Mouse (Mus musculus) CD4-positive, CD25-positive, alpha-beta regulatory T cell, adult 9 weeks (primary cell): ENCODE data around the gene S100a1. TPM values are rescaled to one million over a fixed set of nuclear protein-coding genes. Genes with fewer than 3 reads are reported as not detected.

Source experiments
- polyA plus RNA-seq: library from polyadenylated mRNA; unstranded; fragments of 100-300 nt; shearing (Covaris generic); gene quantifications from one replicate; pipeline ENCODE4 v1.2.1, GENCODE M21; 2017

Gene S100a1
- polyA plus RNA-seq, result 3.7 TPM

DNA sequence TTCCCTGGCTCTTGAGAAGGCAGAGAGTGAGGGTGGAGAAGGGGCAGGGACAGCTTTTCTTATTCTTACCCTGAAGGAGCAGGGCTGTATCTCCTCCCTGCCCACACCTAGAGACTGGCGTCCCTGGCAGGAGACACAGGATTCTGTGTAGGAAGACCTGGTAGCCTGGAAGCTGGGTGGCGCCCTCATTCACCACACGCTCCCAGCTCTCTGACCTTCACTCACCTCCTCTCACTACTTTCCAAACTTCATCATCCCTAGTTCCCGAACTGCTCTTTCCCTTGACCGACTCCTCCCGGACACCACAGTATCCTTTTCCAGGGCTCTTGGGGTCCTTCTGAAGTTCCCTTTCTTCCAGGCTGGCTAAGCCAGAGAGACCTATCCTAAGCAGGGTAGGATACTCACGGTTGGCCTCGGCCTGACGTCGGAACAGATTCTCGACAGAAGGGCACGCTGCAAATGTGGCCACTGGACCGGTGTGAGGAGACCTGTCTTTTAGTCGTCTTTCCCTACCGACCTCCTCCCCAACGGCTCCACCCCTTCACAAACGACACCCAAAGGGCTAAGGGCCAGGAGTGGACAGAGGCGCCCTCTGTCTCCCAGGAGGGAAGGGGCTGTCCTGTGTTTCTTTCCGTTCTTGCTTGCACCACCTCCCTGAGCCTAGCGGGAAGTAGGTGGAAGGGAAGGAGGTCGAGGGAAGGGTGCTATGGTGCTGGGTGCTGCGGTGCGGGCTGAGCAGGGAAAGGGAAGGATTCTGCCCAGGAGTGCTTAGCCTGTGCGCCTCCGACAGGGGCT, at the start of gene S100a1, which contains the start of gene S100a13:
TSS of gene S100a1 (minus strand) at position 597 of the 795 bp plus-strand sequence.
TSS of gene S100a13 (plus strand) at position 640 of the 795 bp plus-strand sequence.

GRCm38 (mm10) chr3:90560008-90560628, 45.9 kb upstream of the S100a1 start, which contains the start of gene S100a3:
S100a3 (plus strand) TSS chr3:90560578.

GRCm38 (mm10) chr3:90537141-90537904, 23.1 kb upstream of the S100a1 start, which contains the start of gene S100a16:
S100a16 (plus strand) TSS chr3:90537254.

DNA sequence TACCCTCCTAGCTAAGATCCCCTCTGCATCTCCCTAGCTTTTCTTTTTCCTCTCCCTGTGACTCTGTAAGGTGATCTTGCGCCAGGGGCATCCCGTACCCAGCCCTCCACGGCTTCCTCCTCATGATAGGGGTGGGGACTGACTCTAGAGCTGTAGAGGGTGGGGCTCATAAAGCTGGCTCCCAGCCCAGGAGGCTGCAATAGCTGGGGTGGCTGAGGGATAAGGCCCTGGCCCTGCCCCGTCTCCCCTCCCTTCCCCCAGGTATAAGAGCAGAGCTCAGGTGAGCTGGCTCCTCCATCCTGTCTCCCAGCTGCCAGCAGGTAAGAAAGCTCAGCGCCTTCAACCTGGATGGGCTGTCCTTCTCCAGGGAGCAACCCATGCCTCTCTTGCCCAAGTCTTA, 12.4 kb upstream of the S100a1 start, which contains the start of gene S100a14:
TSS of gene S100a14 (plus strand) at position 277 of the 400 bp plus-strand sequence.

GRCm38 (mm10) chr3:90508950-90509746, 5.0 kb downstream of the S100a1 start, which contains the start of gene Chtop:
Chtop (minus strand) TSS chr3:90509498.

GRCm38 (mm10) chr3:90490696-90491256, 23.4 kb downstream of the S100a1 start, which contains the start of gene Snapin:
Snapin (minus strand) TSS chr3:90491033.

DNA sequence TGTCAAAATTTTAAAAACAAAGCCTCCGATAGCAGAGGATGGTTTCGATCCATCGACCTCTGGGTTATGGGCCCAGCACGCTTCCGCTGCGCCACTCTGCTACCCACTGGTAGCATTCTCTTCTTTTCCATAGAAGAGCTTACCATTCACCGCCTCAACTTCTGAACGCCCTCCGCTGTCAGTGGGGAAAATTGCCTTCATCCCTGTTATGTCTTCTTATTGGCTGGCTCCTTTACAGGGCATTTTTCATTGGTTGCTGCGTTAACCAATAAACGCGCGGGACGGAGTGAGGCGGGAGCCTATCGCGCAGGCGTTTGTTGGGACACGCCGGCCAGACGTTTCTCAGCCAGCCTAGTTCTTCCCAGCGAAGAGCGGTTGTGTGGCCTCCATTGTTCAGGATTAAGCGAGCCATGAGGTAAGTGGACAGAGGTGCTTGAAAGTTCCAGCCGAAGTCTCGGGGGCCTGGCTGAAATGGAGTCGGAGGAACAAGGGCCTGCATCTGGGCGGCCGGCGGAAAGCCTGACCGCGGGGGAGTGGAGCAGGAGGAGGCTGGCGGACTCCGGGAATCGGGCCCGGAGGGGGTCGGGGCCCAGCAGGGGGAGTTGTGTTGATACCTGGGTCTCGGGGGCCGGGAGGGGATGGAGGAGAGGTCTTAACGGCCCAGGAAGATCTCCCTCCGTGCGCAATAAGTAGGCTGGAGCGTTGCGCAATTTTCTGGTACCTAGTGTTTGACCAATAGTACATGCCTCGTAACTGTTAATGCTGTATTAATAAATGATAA, 38.2 kb downstream of the S100a1 start, which contains the start of gene Ilf2:
TSS of gene Ilf2 (plus strand) at position 296 of the 781 bp plus-strand sequence.

DNA sequence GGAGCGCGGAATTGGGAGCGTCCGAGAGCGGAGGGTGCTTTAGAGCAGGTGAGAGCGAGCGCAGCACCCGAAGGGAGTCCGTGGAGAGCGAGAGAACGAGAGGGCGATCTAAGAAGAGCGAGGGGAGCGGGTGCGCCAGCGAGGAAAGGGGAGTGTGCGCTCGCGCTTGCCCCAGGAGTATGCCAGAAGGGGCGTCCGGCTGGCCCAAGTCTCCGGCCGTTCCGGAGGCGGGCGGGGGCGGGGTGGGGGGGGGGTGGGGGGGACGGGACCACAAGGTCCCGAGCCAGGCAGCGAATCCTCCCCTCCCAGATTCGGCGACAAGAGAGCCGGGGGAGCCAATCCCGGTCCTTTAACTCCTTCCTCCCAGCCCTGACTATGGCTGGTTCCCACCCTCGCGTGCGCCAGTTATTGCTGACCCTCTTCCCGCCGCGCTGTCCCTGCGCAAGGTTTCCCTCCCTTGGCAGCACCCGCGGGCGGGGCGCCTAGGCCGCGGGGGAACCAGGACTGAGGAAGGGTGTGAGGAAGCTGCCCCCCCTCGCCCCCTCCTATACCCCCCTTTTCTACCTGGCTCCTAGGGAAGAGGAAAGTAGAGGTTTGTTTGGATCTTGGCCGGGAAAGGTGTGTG, 48.4 kb downstream of the S100a1 start, which contains the start of gene Npr1:
TSS of gene Npr1 (minus strand) at position 181 of the 625 bp plus-strand sequence.

Other genes with a start within 250 kb of the S100a1 start
- 44.5 TPM for gene Dennd4b, start 249.2 kb downstream of the S100a1 start, polyA plus RNA-seq
- gene Gatad2b, start 221.2 kb downstream of the S100a1 start, polyA plus RNA-seq, result 13.5 TPM
- 0.40 TPM for gene Slc27a3, start 124.5 kb downstream of the S100a1 start, polyA plus RNA-seq
- gene Ints3, start 80.8 kb downstream of the S100a1 start, polyA plus RNA-seq, result 41.4 TPM
- not detected for gene Npr1, start 48.5 kb downstream of the S100a1 start, polyA plus RNA-seq
- 117 TPM for gene Ilf2, start 38.3 kb downstream of the S100a1 start, polyA plus RNA-seq
- 93.2 TPM for gene Snapin, start 23.4 kb downstream of the S100a1 start, polyA plus RNA-seq
- gene Chtop, start 4.9 kb downstream of the S100a1 start, polyA plus RNA-seq, result 193 TPM
- 154 TPM for gene S100a13, start within 50 bp of the S100a1 start, polyA plus RNA-seq
- not detected for gene S100a14, start 12.5 kb upstream of the S100a1 start, polyA plus RNA-seq
- not detected for gene S100a16, start 22.9 kb upstream of the S100a1 start, polyA plus RNA-seq
- gene S100a3, start 46.2 kb upstream of the S100a1 start, polyA plus RNA-seq, result 1.9 TPM
- not detected for gene S100a2, start 75.9 kb upstream of the S100a1 start, polyA plus RNA-seq
- gene Gm42674, start 87.5 kb upstream of the S100a1 start, polyA plus RNA-seq, result not detected
- gene S100a4, start 89.4 kb upstream of the S100a1 start, polyA plus RNA-seq, result 213 TPM
- not detected for gene S100a5, start 94.1 kb upstream of the S100a1 start, polyA plus RNA-seq
- 296 TPM for gene S100a6, start 98.5 kb upstream of the S100a1 start, polyA plus RNA-seq
- not detected for gene S100a7a, start 139.6 kb upstream of the S100a1 start, polyA plus RNA-seq
- not detected for gene S100a8, start 154.6 kb upstream of the S100a1 start, polyA plus RNA-seq
- gene S100a9, start 181.3 kb upstream of the S100a1 start, polyA plus RNA-seq, result not detected
- gene Pglyrp4, start 212.5 kb upstream of the S100a1 start, polyA plus RNA-seq, result not detected